Mouse (Mus musculus) testis, adult 2 months (tissue): Measurements from ENCODE around the gene Ccdc121. TPM values are rescaled to one million over a fixed set of nuclear protein-coding genes. Genes with fewer than 3 reads are reported as not detected.

Source experiments
- H3K27ac ChIP-seq: fragments of 200-500 bp; 2 replicates; pipeline ENCODE4 v1.5.1; 2012; ENCODE audit warnings: low read depth, low read length; ENCODE audit not compliant: control insufficient read depth, insufficient read depth
- H3K27me3 ChIP-seq: fragments of 200-500 bp; 2 replicates; pipeline ENCODE4 v1.6.1; 2012; ENCODE audit warnings: mild to moderate bottlenecking, low read length, moderate library complexity; ENCODE audit not compliant: control insufficient read depth, insufficient read depth
- H3K36me3 ChIP-seq: fragments of 200-500 bp; 2 replicates; pipeline ENCODE4 v1.6.1; 2012; ENCODE audit warnings: mild to moderate bottlenecking, low read length; ENCODE audit not compliant: control insufficient read depth, insufficient read depth
- H3K4me1 ChIP-seq: fragments of 200-500 bp; 2 replicates; pipeline ENCODE4 v1.6.1; 2012; ENCODE audit warnings: low read length; ENCODE audit not compliant: control insufficient read depth, insufficient read depth
- H3K4me3 ChIP-seq: fragments of 200-500 bp; 2 replicates; pipeline ENCODE4 v1.5.1; 2012; ENCODE audit warnings: low read depth, mild to moderate bottlenecking, low read length, moderate library complexity, mixed read lengths; ENCODE audit not compliant: control insufficient read depth
- CTCF ChIP-seq: fragments of 200-500 bp; IDR thresholded peaks from 2 replicates; pipeline ENCODE4 v1.5.1; 2012; ENCODE audit warnings: low read depth, mild to moderate bottlenecking, inconsistent platforms, low read length, moderate library complexity; ENCODE audit not compliant: control insufficient read depth, insufficient read depth, insufficient replicate concordance
- POLR2A ChIP-seq: fragments of 200-500 bp; IDR thresholded peaks from 2 replicates; pipeline ENCODE4 v1.6.1; 2012; ENCODE audit warnings: low read depth, mild to moderate bottlenecking, inconsistent platforms, low read length, moderate library complexity; ENCODE audit not compliant: control insufficient read depth
- polyA plus RNA-seq: library from polyadenylated mRNA; depleted of rRNA; stranded (reverse); fragments of >200 nt; gene quantifications from 2 replicates; pipeline ENCODE4 v1.2.3, GENCODE M21; 2012; rRNA removed

Ccdc121 gene
- not detected in 2 replicates for polyA plus RNA-seq

DNA sequence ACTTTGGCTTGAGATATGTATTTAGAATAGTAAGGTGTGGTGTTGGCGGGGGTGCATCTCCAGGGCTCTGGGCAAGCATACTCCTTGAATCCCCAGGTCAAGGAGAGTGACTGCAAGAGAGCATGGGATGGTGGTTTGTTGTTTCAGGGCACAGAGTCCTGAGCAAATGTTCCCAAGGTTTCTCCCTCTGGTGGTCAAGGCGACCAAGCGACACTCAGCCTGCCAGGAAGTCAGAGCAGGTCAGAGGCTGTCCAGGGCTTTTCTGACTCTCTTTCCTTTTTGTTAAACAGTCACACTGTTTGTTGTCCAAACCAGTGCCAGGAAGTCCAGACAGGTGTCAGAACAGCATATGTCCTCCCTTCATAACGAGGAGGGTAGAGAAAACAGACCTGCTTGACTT is at the start of gene Ccdc121:
Gene Ccdc121 (minus strand): TSS at position 145 of the 400 bp plus-strand sequence.
- Histone ChIP-seq H3K36me3 (no peaks in the 10 kb centered on the region), H3K27ac (no peak within 1 kb of the TSS), H3K27me3 (no peaks in the 10 kb centered on the region), H3K4me1 (no peaks in the 10 kb centered on the region; the same call in 1 of the 2 replicates), H3K4me3 (no peak within 1 kb of the TSS; the same call in 1 of the 2 replicates)
- TF ChIP-seq CTCF (peak; percentile 32; the same call in 1 of the 2 replicates), POLR2A (no peak)

DNA sequence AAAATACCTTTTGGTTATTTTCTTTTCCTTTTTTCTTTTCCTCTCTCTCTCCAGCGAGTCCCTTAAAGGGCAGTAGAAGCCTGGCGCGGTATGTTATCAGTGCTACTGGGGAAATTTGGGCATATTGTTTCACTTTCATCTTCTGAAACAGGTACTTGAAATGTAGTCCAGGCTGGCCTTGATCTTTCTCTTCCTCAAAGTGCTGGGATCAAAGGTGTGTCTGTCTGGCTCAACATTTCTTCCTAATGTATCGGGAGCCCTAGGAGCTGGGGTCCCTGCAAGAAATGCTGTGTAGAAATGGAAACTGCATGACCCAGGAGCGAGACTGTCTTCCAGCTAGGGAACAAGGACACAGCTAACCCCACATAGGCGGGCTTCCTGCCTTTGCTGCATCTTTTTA is 49.1 kb upstream of the Ccdc121 start:
- H3K27ac ChIP-seq = no peak overlapping the region
- no peaks in the 10 kb centered on the region for H3K27me3 ChIP-seq
- no peaks in the 10 kb centered on the region for H3K4me1 ChIP-seq
- TF ChIP-seq CTCF (no peak), POLR2A (no peak)
- no peaks in the 10 kb centered on the region for H3K36me3 ChIP-seq
- H3K4me3 ChIP-seq = no peak overlapping the region

DNA sequence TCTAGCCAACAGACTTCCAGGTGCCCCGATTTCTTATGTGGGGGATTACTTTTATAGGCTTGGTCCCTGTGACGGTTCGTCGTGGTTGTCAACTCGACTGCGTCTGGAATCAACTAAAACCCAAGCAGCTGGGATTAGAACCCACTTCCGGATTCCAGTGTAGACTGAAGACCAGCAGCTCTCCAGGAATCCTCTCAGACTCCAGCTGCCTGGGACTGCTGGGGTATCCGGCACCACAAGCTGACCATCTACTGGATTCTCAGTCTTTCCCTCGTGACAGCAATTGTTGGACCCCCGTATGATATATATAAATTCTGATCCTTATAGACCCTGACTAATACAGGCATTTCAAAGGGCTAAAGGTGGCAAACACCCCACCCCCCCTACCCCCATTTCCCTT is 48.4 kb upstream of the Ccdc121 start:
- H3K27me3 ChIP-seq = no peaks in the 10 kb centered on the region
- TF ChIP-seq CTCF = no peak
- no peak overlapping the region for H3K4me3 ChIP-seq
- H3K36me3 ChIP-seq = no peaks in the 10 kb centered on the region
- peaks cover 4% of the 10 kb centered on the region for H3K4me1 ChIP-seq
- H3K27ac ChIP-seq = no peak overlapping the region

DNA sequence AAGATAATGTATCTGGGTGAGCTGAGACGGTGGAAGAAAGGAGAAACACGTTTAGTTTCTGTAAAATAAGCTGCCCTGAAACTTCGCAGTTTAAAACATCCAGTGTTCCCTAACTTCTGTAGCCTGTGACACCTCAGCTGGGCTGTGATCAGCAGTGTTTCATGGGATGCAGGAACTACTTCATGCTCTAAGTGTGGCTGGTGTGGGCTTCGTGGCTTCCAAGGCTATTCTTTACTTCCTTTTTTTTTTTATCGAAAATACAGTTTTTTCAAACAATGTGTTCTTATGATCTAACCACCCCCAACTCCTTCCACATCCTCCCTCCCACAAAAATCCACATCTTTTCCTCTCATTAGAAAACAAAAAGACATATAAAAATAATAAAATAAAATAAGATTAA is 44.2 kb upstream of the Ccdc121 start:
- H3K36me3 ChIP-seq = no peaks in the 10 kb centered on the region
- peaks cover 4% of the 10 kb centered on the region for H3K4me1 ChIP-seq
- no peaks in the 10 kb centered on the region for H3K27me3 ChIP-seq
- H3K4me3 ChIP-seq = no peak overlapping the region
- H3K27ac ChIP-seq = no peak overlapping the region
- TF ChIP-seq CTCF = no peak
- TF ChIP-seq POLR2A = no peak

DNA sequence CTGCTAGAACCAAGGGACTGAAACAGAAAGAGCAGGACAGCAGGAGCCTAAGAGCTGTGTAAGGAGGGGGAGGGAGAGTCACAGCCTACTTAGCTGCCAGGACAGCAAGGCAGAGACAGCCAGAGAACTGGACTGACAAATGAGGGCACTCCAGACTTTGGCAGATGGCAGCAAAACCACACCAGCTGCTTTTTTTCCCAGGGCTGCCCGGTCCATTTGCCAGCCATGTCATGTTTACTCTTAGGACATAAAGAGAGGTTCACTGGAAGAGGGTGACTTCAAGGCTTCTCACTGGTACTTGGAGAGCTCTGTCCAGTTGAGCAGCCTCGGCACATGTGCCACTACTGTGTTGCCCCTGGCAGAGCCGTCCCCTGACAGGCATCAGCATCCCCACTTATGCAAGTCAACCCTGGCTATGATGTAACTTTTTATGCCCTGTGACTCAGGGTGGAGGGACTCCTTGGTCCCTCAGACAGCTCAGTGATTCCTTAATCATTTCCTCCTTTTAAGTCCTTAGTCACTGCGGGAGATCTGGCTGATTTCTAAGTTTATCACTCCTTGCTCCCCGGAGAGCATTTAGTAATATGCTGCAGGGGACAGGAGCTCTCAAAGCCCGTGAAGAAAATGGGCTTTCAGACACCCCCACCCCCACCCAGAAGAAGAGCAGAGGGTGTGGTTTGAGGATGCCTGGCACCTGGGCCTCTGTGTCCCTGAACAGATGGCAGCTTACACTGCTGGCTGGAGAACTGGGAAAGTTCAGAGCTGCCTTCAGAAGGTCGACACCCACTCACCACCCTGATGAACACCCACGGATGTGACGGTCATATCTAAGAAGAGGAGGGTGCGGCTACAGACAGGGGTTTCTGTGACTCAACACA is 41.5 kb upstream of the Ccdc121 start:
- H3K27ac ChIP-seq = no peak overlapping the region
- TF ChIP-seq CTCF (no peak), POLR2A (no peak)

DNA sequence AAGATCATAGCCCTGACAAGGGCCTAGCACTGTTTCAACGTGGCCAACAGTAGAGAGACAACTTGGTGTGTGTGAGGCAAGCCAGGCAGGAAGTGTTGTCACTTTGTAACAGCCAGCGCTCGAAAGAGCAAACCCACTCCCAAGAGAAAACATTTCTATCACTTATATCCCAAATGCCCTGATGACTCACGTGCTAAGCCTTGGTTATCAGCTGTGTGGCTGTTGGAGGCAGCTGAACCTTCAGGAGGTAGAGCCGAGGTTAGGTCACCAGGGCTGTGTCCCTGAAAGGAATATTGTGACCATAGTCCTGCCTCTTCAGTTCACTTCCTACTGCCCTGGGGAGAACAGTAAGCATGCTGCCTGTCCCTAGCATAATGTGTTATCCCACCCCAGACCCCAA is 39.6 kb upstream of the Ccdc121 start:
- TF ChIP-seq CTCF (no peak), POLR2A (no peak)
- no peak overlapping the region for H3K27ac ChIP-seq

More for the DNA sequence above, 41.5 kb upstream of the Ccdc121 start:
- H3K27me3 ChIP-seq = no peaks in the 10 kb centered on the region
- peaks cover 4% of the 10 kb centered on the region for H3K4me1 ChIP-seq
- H3K36me3 ChIP-seq = no peaks in the 10 kb centered on the region
- H3K4me3 ChIP-seq = no peak overlapping the region

DNA sequence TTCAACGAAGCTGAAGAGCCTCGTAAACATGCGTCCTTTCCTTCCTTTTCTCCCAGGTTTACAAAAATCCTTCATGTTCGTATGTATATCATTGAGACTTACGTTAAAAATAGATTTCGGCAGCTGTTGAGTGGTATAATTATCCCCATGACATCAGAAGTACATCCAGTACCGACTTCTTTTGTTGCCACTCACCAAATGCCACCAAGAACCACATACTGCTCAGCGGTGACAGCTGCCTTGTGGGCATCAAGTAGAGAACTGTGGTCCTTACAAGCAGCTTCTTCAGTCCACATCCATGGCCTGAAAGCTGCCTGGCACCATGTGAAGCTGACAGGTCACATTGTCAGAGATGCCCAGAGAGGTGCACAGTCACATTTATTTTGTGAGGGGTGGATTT is 38.7 kb upstream of the Ccdc121 start:
- Histone ChIP-seq H3K36me3 (no peaks in the 10 kb centered on the region), H3K4me1 (peaks cover 4% of the 10 kb centered on the region; the same call in 1 of the 2 replicates), H3K27ac (no peak overlapping the region), H3K27me3 (no peaks in the 10 kb centered on the region), H3K4me3 (no peak overlapping the region)
- TF ChIP-seq POLR2A (no peak), CTCF (no peak)

More for the DNA sequence above, 39.6 kb upstream of the Ccdc121 start:
- Histone ChIP-seq H3K4me1 (peaks cover 6% of the 10 kb centered on the region), H3K27me3 (no peaks in the 10 kb centered on the region), H3K4me3 (no peak overlapping the region), H3K36me3 (no peaks in the 10 kb centered on the region)
